Mouse (Mus musculus): Measurements from ENCODE around the gene BC004004. TPM values are rescaled to one million over a fixed set of nuclear protein-coding genes. Genes with fewer than 3 reads are reported as not detected.
"Not testable (repeated sequence)": the region's sequence is repeated elsewhere in the genome, so short reads cannot be mapped to it uniquely, and the experiment has no call there.

The BC004004 gene
- total and polyA plus RNA-seq, 3 experiments: 19.8 to 68.0 (median 51.7) TPM

- DNase-seq (ENCODE audit: low spot score) (no peak), ATAC-seq (ENCODE audit: extremely low read depth, insufficient number of reproducible peaks, low FRiP score, poor library complexity, severe bottlenecking) (no peak)
- no peak overlapping the region for H3K4me3 ChIP-seq (ENCODE audit: low read depth, low read length)
Observed at GRCm38 (mm10) chr17:29348996-29349395, 80.4 kb downstream of the BC004004 start.

DNA sequence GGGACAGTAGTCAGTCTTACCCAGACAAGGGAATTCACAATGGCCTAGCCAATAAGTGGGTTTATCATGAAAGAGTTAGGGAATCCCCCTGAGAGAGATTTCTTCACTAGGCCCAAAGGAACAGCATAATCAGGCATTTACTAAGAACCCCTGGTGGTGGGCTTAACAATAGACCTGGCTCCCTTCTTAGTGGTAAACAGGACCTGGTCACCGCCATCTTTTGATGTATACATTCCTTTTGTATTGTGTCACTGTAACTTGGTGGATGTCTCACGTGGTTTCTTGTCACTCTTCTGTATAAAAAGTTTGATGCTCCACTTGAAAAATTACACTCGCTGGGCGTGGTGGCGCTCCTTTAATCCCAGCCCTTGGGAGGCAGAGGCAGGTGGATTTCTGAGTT is 82.5 kb downstream of the BC004004 start:
- not testable (repeated sequence) for H3K36me3 ChIP-seq (replicated peaks); DNase-seq (ENCODE audit: low spot score); H3K4me3 ChIP-seq (ENCODE audit: low read depth, low read length); H3K9me3 ChIP-seq (replicated peaks); ATAC-seq (ENCODE audit: extremely low read depth, insufficient number of reproducible peaks, low FRiP score, poor library complexity, severe bottlenecking)
- peaks cover 14% of the 10 kb centered on the region; the same call in 1 of the 2 replicates for H3K27me3 ChIP-seq (ENCODE audit: insufficient read depth, low read length)
- peaks cover 16% of the 10 kb centered on the region for H3K4me1 ChIP-seq (ENCODE audit: insufficient read depth, low read depth, low read length)

More at GRCm38 (mm10) chr17:29348996-29349395, 80.4 kb downstream of the BC004004 start:
- H3K9me3 ChIP-seq (replicated peaks): no peaks in the 10 kb centered on the region
- peaks cover 2% of the 10 kb centered on the region; the same call in 1 of the 2 replicates for H3K27me3 ChIP-seq (ENCODE audit: insufficient read depth, low read length)
- TF ChIP-seq GATA1 (IDR thresholded peaks at IDR 0.05; ENCODE audit: borderline replicate concordance, low read length) (no peak), POLR2AphosphoS5 (IDR thresholded peaks at IDR 0.05; ENCODE audit: insufficient replicate concordance, low read depth, low read length) (no peak), GATA2 (IDR thresholded peaks at IDR 0.05; ENCODE audit: borderline replicate concordance, low read depth, low read length) (no peak), TAL1 (conservative IDR thresholded peaks at IDR 0.05; ENCODE audit: low read depth, low read length) (no peak), CTCF (IDR thresholded peaks at IDR 0.05; ENCODE audit: low read depth, low read length) (no peak)
- H3K36me3 ChIP-seq (replicated peaks): peaks cover 19% of the 10 kb centered on the region
- H3K4me1 ChIP-seq (ENCODE audit: insufficient read depth, low read depth, low read length): peaks cover 30% of the 10 kb centered on the region

GRCm38 (mm10) chr17:29355461-29355840 is 86.9 kb downstream of the BC004004 start:
- H3K4me1 ChIP-seq (ENCODE audit: insufficient read depth, low read depth, low read length): peaks cover 21% of the 10 kb centered on the region
- ATAC-seq (ENCODE audit: extremely low read depth, insufficient number of reproducible peaks, low FRiP score, poor library complexity, severe bottlenecking): no peak
- TF ChIP-seq GATA2 (IDR thresholded peaks at IDR 0.05; ENCODE audit: borderline replicate concordance, low read depth, low read length) (no peak), TAL1 (conservative IDR thresholded peaks at IDR 0.05; ENCODE audit: low read depth, low read length) (no peak), CTCF (IDR thresholded peaks at IDR 0.05; ENCODE audit: low read depth, low read length) (no peak), POLR2AphosphoS5 (IDR thresholded peaks at IDR 0.05; ENCODE audit: insufficient replicate concordance, low read depth, low read length) (no peak), GATA1 (IDR thresholded peaks at IDR 0.05; ENCODE audit: borderline replicate concordance, low read length) (no peak)
- H3K36me3 ChIP-seq (replicated peaks): no peaks in the 10 kb centered on the region
- H3K27me3 ChIP-seq (ENCODE audit: insufficient read depth, low read length): peaks cover 29% of the 10 kb centered on the region
- no peak overlapping the region for H3K4me3 ChIP-seq (ENCODE audit: low read depth, low read length)
- DNase-seq (ENCODE audit: low spot score): no peak
- H3K9me3 ChIP-seq (replicated peaks): no peaks in the 10 kb centered on the region

DNA sequence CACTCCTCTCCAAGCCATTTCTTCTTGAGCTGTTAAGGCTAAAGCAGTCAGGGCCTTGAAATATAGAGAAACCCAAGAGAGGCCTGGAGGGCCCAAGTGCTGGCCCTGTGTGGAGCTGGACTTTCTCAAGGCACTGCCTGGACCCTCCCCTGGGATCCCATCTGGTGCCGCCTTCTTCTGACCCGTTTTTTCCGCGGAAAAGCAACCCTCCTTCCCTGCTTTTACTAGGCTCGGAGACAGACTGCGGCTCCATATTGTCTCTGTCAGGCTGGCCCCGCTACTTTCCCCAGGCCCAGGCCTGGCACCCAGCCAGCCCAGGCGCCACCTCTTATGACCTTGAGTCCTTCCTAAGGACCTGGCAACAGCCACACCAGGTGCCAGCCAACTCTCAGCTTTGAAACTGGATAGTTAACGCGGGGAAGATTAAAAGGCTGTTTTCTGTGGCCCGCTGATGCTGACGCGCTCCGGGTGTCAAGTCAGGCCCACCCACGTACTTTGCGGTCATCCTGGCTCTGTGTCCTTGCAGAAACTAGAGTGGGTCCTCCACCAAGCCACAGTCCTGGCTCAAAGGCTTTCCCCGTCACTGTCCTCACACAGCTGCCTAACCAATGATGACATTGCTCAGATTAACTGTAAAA is 87.4 kb downstream of the BC004004 start:
- ATAC-seq (ENCODE audit: extremely low read depth, insufficient number of reproducible peaks, low FRiP score, poor library complexity, severe bottlenecking) (no peak), DNase-seq (ENCODE audit: low spot score) (no peak)
- Histone ChIP-seq H3K4me3 (ENCODE audit: low read depth, low read length) (no peak overlapping the region), H3K4me1 (ENCODE audit: insufficient read depth, low read depth, low read length) (peaks cover 26% of the 10 kb centered on the region), H3K36me3 (replicated peaks) (no peaks in the 10 kb centered on the region), H3K27me3 (ENCODE audit: insufficient read depth, low read length) (peaks cover 29% of the 10 kb centered on the region), H3K9me3 (replicated peaks) (no peaks in the 10 kb centered on the region)
- no peak for TF ChIP-seq CTCF (IDR thresholded peaks at IDR 0.05; ENCODE audit: low read depth, low read length)
- no peak for TF ChIP-seq TAL1 (conservative IDR thresholded peaks at IDR 0.05; ENCODE audit: low read depth, low read length)
- TF ChIP-seq GATA1 (IDR thresholded peaks at IDR 0.05; ENCODE audit: borderline replicate concordance, low read length): no peak
- no peak for TF ChIP-seq GATA2 (IDR thresholded peaks at IDR 0.05; ENCODE audit: borderline replicate concordance, low read depth, low read length)
- TF ChIP-seq POLR2AphosphoS5 (IDR thresholded peaks at IDR 0.05; ENCODE audit: insufficient replicate concordance, low read depth, low read length): no peak

- Histone ChIP-seq H3K4me1 (ENCODE audit: insufficient read depth, low read depth, low read length) (peaks cover 31% of the 10 kb centered on the region), H3K36me3 (replicated peaks) (no peaks in the 10 kb centered on the region), H3K27me3 (ENCODE audit: insufficient read depth, low read length) (peaks cover 29% of the 10 kb centered on the region), H3K9me3 (replicated peaks) (no peaks in the 10 kb centered on the region), H3K4me3 (ENCODE audit: low read depth, low read length) (no peak overlapping the region)
- DNase-seq (ENCODE audit: low spot score): no peak
- no peak for ATAC-seq (ENCODE audit: extremely low read depth, insufficient number of reproducible peaks, low FRiP score, poor library complexity, severe bottlenecking)
- TF ChIP-seq TAL1 (conservative IDR thresholded peaks at IDR 0.05; ENCODE audit: low read depth, low read length) (no peak), CTCF (IDR thresholded peaks at IDR 0.05; ENCODE audit: low read depth, low read length) (no peak), GATA2 (IDR thresholded peaks at IDR 0.05; ENCODE audit: borderline replicate concordance, low read depth, low read length) (no peak), GATA1 (IDR thresholded peaks at IDR 0.05; ENCODE audit: borderline replicate concordance, low read length) (no peak), POLR2AphosphoS5 (IDR thresholded peaks at IDR 0.05; ENCODE audit: insufficient replicate concordance, low read depth, low read length) (no peak)
Observed at GRCm38 (mm10) chr17:29356479-29356856, 87.9 kb downstream of the BC004004 start.

GRCm38 (mm10) chr17:29356882-29357281 is 88.3 kb downstream of the BC004004 start:
- Histone ChIP-seq H3K4me1 (ENCODE audit: insufficient read depth, low read depth, low read length) (peaks cover 35% of the 10 kb centered on the region), H3K27me3 (ENCODE audit: insufficient read depth, low read length) (peaks cover 30% of the 10 kb centered on the region), H3K9me3 (replicated peaks) (no peaks in the 10 kb centered on the region), H3K4me3 (ENCODE audit: low read depth, low read length) (no peak overlapping the region), H3K36me3 (replicated peaks) (no peaks in the 10 kb centered on the region)
- no peak for DNase-seq (ENCODE audit: low spot score)
- no peak for TF ChIP-seq POLR2AphosphoS5 (IDR thresholded peaks at IDR 0.05; ENCODE audit: insufficient replicate concordance, low read depth, low read length)
- TF ChIP-seq TAL1 (conservative IDR thresholded peaks at IDR 0.05; ENCODE audit: low read depth, low read length): no peak
- no peak for TF ChIP-seq GATA1 (IDR thresholded peaks at IDR 0.05; ENCODE audit: borderline replicate concordance, low read length)
- no peak for TF ChIP-seq GATA2 (IDR thresholded peaks at IDR 0.05; ENCODE audit: borderline replicate concordance, low read depth, low read length)
- no peak for TF ChIP-seq CTCF (IDR thresholded peaks at IDR 0.05; ENCODE audit: low read depth, low read length)
- no peak for ATAC-seq (ENCODE audit: extremely low read depth, insufficient number of reproducible peaks, low FRiP score, poor library complexity, severe bottlenecking)

All from G1E (cell line).